Mouse (Mus musculus) liver, adult 2 months (tissue): ENCODE results near the gene 2310022A10Rik. TPM values are rescaled to one million over a fixed set of nuclear protein-coding genes. Genes with fewer than 3 reads are reported as not detected.

Source experiments
- DNase-seq: peaks from one replicate; pipeline ENCODE4 v3.0.0-alpha.2; 2011; ENCODE audit warnings: low read depth, low spot score; ENCODE audit errors: extremely low read depth
- H3K27ac ChIP-seq: fragments of 200-500 bp; replicated peaks from 2 replicates; pipeline ENCODE4 v1.5.1; 2012; ENCODE audit warnings: low read depth, mild to moderate bottlenecking, control low read depth, inconsistent platforms, low read length; ENCODE audit not compliant: insufficient read depth
- H3K27me3 ChIP-seq: fragments of 200-500 bp; 2 replicates; pipeline ENCODE4 v1.6.1; 2012; ENCODE audit warnings: mild to moderate bottlenecking, moderate library complexity, low read length, inconsistent platforms; ENCODE audit not compliant: control insufficient read depth, insufficient read depth
- H3K36me3 ChIP-seq: fragments of 200-500 bp; 2 replicates; pipeline ENCODE4 v1.6.1; 2012; ENCODE audit warnings: low read length, inconsistent platforms; ENCODE audit not compliant: control insufficient read depth, insufficient read depth
- H3K4me1 ChIP-seq: fragments of 200-500 bp; 2 replicates; pipeline ENCODE4 v1.6.1; 2011; ENCODE audit warnings: low read length; ENCODE audit not compliant: control insufficient read depth, insufficient read depth
- H3K4me3 ChIP-seq: fragments of 200-500 bp; 2 replicates; pipeline ENCODE4 v1.5.1; 2011; ENCODE audit warnings: low read depth, mild to moderate bottlenecking, control low read depth, low read length, moderate library complexity; ENCODE audit not compliant: insufficient read depth
- H3K79me2 ChIP-seq: fragments of 200-500 bp; 2 replicates; pipeline ENCODE4 v1.6.1; 2012; ENCODE audit warnings: inconsistent platforms, mild to moderate bottlenecking, low read length, moderate library complexity; ENCODE audit not compliant: control insufficient read depth, insufficient read depth
- H3K9ac ChIP-seq: fragments of 200-500 bp; 2 replicates; pipeline ENCODE4 v1.6.1; 2012; ENCODE audit warnings: low read depth, mild to moderate bottlenecking, control low read depth, inconsistent platforms, low read length
- CTCF ChIP-seq: fragments of 200-500 bp; IDR thresholded peaks from 2 replicates; pipeline ENCODE4 v1.5.1; 2011; ENCODE audit warnings: low read depth, low read length, control low read depth
- POLR2A ChIP-seq: fragments of 200-500 bp; IDR thresholded peaks from 2 replicates; pipeline ENCODE4 v1.6.1; 2011; ENCODE audit warnings: low read length, control low read depth; ENCODE audit not compliant: insufficient read depth; ENCODE audit errors: extremely low read depth
- WGBS: fragments of 180-500 bp; shearing (Covaris S2); methylation state at CpG from one replicate; pipeline ENCODE4 v1.1.7; 2018; 5-methylcytosine and 5-hydroxymethylcytosine counted together
- polyA plus RNA-seq: library from polyadenylated mRNA; depleted of rRNA; stranded (reverse); fragments of >200 nt; gene quantifications from 2 replicates; pipeline ENCODE4 v1.2.3, GENCODE M21; 2012
- total RNA-seq: library from RNA; depleted of rRNA; stranded (reverse); fragments of >200 nt; gene quantifications from 2 replicates; pipeline ENCODE4 v1.2.3, GENCODE M21; 2014

The 2310022A10Rik gene
- total and polyA plus RNA-seq, 2 experiments = 1.2 to 8.5 TPM

DNA sequence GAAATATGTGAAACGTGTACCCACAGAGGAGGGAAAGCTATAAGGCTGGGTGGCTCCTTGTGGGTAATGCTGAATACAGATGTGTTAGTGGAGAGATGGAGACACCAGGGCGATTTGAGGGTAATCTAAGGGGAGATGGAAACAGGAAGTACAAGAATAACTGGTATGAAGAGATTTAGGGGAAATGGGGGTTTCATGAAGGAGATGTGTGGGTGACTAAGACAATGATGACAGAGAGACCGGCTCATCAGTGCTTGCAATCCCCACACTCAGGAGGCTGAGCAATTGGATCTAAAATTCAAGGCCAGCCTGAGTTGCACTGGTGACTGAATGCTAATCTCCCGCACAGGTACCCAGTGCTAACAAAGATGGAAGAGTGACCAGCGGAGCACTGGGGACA lies 963 bp upstream of the 2310022A10Rik start:
- 48% methylated on average over 5 of the region's 5 CpGs for WGBS
- H3K9ac ChIP-seq = no peak overlapping the region
- no peak overlapping the region for H3K27ac ChIP-seq

DNA sequence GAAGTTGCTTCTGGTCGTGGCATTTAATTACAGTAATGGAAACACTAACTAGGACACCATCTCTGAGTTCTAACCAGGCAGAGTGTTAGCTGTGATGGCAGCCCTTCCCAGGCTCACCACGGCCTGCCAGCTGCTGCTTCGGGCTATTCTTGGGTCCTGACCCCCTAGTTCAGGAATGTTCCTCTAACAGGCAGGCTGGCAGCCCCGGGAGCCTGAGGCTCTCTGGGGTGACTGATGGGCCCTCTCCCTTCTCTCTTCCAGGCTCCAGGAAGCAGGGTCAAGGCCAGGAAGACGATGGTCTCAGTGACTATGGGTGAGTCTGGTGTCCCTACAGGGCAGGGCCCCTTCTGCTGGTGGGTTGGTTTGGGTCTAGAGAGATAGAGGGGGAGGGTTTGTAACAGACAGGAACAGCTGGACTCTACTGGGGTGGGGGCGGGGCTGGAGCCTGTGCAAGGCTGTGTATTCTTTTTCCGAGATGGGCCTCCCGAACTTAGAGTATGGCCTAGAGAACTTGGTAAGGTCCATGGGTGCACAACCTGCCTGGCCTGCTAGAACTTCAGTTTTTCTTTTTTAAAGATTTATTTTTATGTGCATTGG lies 7.4 kb downstream of the 2310022A10Rik start:
- H3K27ac ChIP-seq = no peak overlapping the region
- H3K4me3 ChIP-seq = no peak overlapping the region
- DNase-seq = no peak

More for the DNA sequence above, 963 bp upstream of the 2310022A10Rik start:
- no peaks in the 10 kb centered on the region for H3K36me3 ChIP-seq
- H3K79me2 ChIP-seq = peaks cover 5% of the 10 kb centered on the region; the same call in 1 of the 2 replicates
- H3K27me3 ChIP-seq = no peaks in the 10 kb centered on the region
- TF ChIP-seq POLR2A (no peak), CTCF (no peak)
- DNase-seq = no peak
- H3K4me1 ChIP-seq = peaks cover 4% of the 10 kb centered on the region; the same call in 1 of the 2 replicates
- H3K4me3 ChIP-seq = no peak overlapping the region

DNA sequence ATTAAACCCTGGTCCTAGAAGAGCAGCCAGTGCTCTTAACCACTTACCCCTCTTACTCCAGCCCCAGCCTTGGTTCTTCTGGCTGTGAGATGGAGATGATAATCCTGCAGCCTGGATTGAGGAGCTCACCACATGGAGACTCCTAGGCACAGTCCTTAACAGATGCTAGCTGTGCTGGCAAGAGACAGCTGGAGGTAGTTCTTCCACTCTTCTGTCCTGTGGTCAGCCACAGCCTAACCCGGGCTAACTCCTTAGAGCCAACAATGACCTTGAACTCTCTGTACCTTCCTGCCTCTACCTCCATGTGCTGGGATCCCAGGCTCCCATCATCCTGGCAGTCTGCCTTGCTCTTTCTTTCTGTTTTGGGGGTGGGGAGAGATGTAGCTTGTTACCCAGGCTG lies 7.9 kb downstream of the 2310022A10Rik start:
- Histone ChIP-seq H3K4me3 (no peak overlapping the region), H3K36me3 (peaks cover 5% of the 10 kb centered on the region; the same call in 1 of the 2 replicates), H3K79me2 (no peaks in the 10 kb centered on the region; the same call in 1 of the 2 replicates), H3K27ac (no peak overlapping the region), H3K4me1 (no peaks in the 10 kb centered on the region), H3K27me3 (no peaks in the 10 kb centered on the region), H3K9ac (no peak overlapping the region)
- no peak for DNase-seq
- 38% methylated on average over 1 of the region's 1 CpGs for WGBS
- TF ChIP-seq CTCF (no peak), POLR2A (no peak)

More for the DNA sequence above, 7.4 kb downstream of the 2310022A10Rik start:
- TF ChIP-seq CTCF = no peak
- no peak overlapping the region for H3K9ac ChIP-seq
- no peaks in the 10 kb centered on the region for H3K27me3 ChIP-seq
- H3K79me2 ChIP-seq = no peaks in the 10 kb centered on the region; the same call in 1 of the 2 replicates
- no peaks in the 10 kb centered on the region for H3K4me1 ChIP-seq
- WGBS = 69% methylated on average over 8 of the region's 8 CpGs
- H3K36me3 ChIP-seq = peaks cover 5% of the 10 kb centered on the region; the same call in 1 of the 2 replicates

DNA sequence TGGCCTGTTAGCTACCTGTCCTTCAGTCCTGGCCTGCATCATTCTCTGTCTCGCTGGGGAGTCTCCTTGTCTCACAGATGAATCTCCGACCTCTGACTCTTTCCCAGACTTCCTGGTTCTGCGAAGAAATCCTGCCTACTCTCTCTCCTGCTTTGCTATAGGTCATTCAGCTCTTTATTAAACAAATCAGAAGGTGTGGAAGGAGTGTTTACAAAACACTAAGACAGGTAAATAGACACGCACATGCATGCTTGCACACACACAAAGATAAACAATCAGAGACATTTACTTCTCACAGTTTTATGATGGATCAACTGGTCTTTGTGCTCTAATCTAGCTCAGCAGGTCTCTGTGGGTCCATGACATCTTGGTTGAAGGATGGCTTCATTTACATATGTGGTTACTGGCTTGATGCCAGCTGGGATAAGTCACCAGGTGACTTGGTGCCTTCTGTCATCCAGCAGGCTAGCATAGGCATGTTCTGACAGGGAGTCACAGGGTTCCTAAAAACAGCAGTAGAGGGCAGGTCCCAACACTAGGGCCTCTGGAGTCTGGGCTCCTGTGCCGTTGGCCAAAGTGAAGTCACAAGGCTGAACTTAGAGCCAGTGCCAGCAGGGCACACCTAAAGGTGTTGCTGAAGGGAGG lies 16.7 kb downstream of the 2310022A10Rik start:
- H3K27me3 ChIP-seq = no peaks in the 10 kb centered on the region
- WGBS = 86% methylated on average over 5 of the region's 5 CpGs
- H3K79me2 ChIP-seq = no peaks in the 10 kb centered on the region
- TF ChIP-seq CTCF (no peak), POLR2A (no peak)
- no peaks in the 10 kb centered on the region for H3K4me1 ChIP-seq
- no peak overlapping the region for H3K4me3 ChIP-seq
- DNase-seq = no peak
- no peak overlapping the region for H3K27ac ChIP-seq
- peaks cover 13% of the 10 kb centered on the region; the same call in 1 of the 2 replicates for H3K36me3 ChIP-seq
- H3K9ac ChIP-seq = no peak overlapping the region

DNA sequence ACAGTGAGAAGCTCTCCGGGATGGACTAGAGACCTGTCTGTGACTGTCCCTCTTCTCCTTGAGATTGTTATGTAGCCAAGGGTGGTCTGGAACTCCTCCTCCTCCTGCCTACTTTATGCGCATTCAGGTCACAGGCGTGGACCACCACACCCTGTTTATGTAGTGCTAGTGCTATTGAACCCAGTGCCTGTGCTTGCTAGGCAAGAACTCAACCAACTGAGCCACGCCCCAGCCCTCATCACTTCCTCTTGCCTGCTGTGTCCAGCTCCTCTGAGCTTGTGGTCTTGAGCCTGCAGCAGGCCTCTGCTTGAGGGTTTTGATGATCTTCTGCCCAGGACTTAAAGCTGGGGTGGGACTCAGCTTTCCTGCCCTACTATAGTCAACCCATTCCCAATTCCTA lies 19.1 kb downstream of the 2310022A10Rik start:
- DNase-seq = no peak
- Histone ChIP-seq H3K4me1 (no peaks in the 10 kb centered on the region), H3K27ac (no peak overlapping the region), H3K27me3 (no peaks in the 10 kb centered on the region), H3K36me3 (peaks cover 6% of the 10 kb centered on the region; the same call in 1 of the 2 replicates), H3K9ac (no peak overlapping the region), H3K4me3 (no peak overlapping the region), H3K79me2 (no peaks in the 10 kb centered on the region)
- WGBS = 93% methylated on average over 4 of the region's 4 CpGs
- TF ChIP-seq CTCF (no peak), POLR2A (no peak)
